Mouse (Mus musculus): ENCODE results near the gene Ugt2b38. TPM values are rescaled to one million over a fixed set of nuclear protein-coding genes. Genes with fewer than 3 reads are reported as not detected.
"Not testable (repeated sequence)": the region's sequence is repeated elsewhere in the genome, so short reads cannot be mapped to it uniquely, and the experiment has no call there.

The Ugt2b38 gene
- polyA plus RNA-seq, 1 experiment from 2014 or later, result not detected

DNA sequence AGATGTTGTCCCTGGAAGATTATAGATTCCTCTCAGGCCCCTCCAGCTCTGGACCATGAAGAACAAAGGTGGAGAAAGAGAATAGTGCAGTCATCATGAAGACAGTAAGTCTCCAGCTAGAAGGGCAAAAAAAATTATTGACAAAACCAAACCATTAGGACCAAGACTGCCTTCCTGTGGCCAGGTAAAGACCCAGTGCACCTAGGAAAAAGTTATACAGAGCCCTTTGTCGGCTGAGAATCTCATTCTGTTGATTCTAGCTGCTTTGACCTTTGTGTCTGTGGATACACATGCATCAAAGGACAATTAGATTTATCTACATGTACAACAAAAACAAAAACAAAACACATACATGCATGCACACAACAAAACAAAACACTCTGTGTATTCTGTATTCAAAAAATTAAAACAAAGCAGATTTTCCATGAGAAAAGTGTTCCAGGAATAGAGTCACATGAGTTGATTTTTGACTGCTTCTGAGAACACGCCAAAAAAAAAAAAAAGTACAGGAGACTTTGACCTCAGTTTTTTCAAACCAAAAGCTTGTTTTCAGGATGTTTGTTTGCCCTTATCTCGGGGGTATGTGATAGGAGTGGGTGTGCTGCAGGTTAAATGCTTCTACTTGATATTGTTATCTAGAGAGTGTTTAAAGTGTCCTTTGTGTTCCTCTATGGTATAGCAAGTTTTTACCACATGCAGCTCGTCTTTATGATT lies 51.1 kb downstream of the Ugt2b38 start:
- not testable (repeated sequence) for H3K4me3 ChIP-seq; H3K9me3 ChIP-seq (replicated peaks); DNase-seq (ENCODE audit: low spot score); H3K27ac ChIP-seq; H3K36me3 ChIP-seq; H3K27me3 ChIP-seq (ENCODE audit: low read depth, poor library complexity, severe bottlenecking); H3K4me1 ChIP-seq
- WGBS, result 78% methylated on average over 4 of the region's 4 CpGs

Other genes with a start within 250 kb of the Ugt2b38 start
- not detected in 2 replicates for gene Ugt2b37, start 169.4 kb downstream of the Ugt2b38 start, polyA plus RNA-seq (2016; fragmentation: Nextera tagmentation; extraction: Ambion mirVana)
- not detected in 2 replicates for gene Ugt2a3, start 87.0 kb downstream of the Ugt2b38 start, polyA plus RNA-seq (2016; fragmentation: Nextera tagmentation; extraction: Ambion mirVana)
- not detected in 2 replicates for gene Ugt2a2, start 58.1 kb upstream of the Ugt2b38 start, polyA plus RNA-seq (2016; fragmentation: Nextera tagmentation; extraction: Ambion mirVana)
- gene Gm43638, start 62.6 kb upstream of the Ugt2b38 start, polyA plus RNA-seq (2016; fragmentation: Nextera tagmentation; extraction: Ambion mirVana), result not detected in 2 replicates
- gene Ugt2a1, start 66.7 kb upstream of the Ugt2b38 start, polyA plus RNA-seq (2016; fragmentation: Nextera tagmentation; extraction: Ambion mirVana), result not detected in 2 replicates
- gene Sult1b1, start 114.0 kb upstream of the Ugt2b38 start, polyA plus RNA-seq (2016; fragmentation: Nextera tagmentation; extraction: Ambion mirVana), result not detected in 2 replicates
- not detected in 2 replicates for gene Sult1d1, start 144.8 kb upstream of the Ugt2b38 start, polyA plus RNA-seq (2016; fragmentation: Nextera tagmentation; extraction: Ambion mirVana)
- gene Sult1e1, start 167.4 kb upstream of the Ugt2b38 start, polyA plus RNA-seq (2016; fragmentation: Nextera tagmentation; extraction: Ambion mirVana), result not detected in 2 replicates
- gene Csn1s1, start 242.0 kb upstream of the Ugt2b38 start, polyA plus RNA-seq (2016; fragmentation: Nextera tagmentation; extraction: Ambion mirVana), result not detected in 2 replicates